Mouse (Mus musculus): ENCODE data around the gene Rgn.

- TF ChIP-seq CTCF (IDR thresholded peaks at IDR 0.05; ENCODE audit: low read depth) (no peak), EP300 (optimal IDR thresholded peaks at IDR 0.05) (no peak)
Measured at GRCm38 (mm10) chrX:20543867-20544266, 5.7 kb upstream of the Rgn start.
